Mouse (Mus musculus): Measurements from ENCODE around the gene Icam5. TPM values are rescaled to one million over a fixed set of nuclear protein-coding genes. Genes with fewer than 3 reads are reported as not detected.

Gene Icam5
- polyA plus RNA-seq, 1 experiment from 2014 or later: 0.21 TPM

DNA sequence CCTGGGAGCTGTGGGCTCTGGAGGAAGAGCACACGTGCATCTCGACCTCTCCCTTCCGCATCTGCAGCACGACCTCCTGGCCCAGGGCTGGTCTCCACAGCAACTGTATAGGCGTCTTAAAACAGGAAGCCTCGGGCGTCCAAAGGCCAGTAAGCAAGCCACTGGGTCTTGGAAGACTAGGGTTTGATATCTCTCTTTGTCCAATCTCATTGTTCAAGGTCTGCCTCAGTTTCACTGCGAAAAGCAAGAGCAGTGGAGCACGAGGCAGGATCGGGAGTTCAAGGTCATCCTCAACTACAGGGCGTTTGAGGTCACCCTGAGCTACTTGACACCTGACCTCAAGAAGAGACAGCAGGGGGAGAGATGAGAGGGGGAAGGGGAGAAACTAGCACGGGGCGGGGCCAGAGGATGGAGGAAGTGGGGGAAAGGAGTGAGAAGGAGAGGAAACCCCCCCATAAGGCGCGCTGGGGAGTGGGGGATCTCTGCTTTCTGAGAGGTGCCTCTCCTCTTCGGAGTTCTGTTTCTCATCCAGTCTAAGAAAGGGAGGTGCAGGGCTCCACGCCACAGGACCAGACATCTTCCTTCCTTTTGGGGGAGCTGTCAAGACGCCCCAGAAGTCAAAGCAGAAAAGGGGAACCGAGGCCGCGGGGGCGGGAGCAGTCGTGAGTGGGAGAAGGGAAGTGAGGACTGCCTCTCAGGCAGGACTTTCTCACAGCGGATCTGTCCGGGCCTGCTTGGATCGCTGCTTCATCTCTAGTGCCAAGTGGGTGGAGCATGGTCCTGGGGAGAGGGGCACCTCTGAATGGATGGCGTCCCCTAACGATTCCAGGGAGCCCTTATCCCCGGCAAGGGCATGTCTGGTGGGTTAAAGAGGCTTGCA lies 16.9 kb upstream of the Icam5 start:
- Histone ChIP-seq H3K9ac (peak overlapping the region; percentile 59), H3K4me2 (peak overlapping the region; percentile 68), H3K4me1 (replicated peaks) (peaks cover 59% of the 10 kb centered on the region), H3K9me3 (replicated peaks) (no peaks in the 10 kb centered on the region), H3K27ac (peak overlapping the region; percentile 67), H3K27me3 (peaks cover 49% of the 10 kb centered on the region), H3K4me3 (replicated peaks) (peak overlapping the region; percentile 56), H3K36me3 (no peaks in the 10 kb centered on the region; the same call in 1 of the 2 replicates)
- 2% methylated on average over 29 of the region's 29 CpGs for WGBS (ENCODE audit: insufficient replicate concordance)
- ATAC-seq (ENCODE audit: low read depth): peak; percentile 8; the same call in 1 of the 2 replicates
- DNase-seq: no peak

DNA sequence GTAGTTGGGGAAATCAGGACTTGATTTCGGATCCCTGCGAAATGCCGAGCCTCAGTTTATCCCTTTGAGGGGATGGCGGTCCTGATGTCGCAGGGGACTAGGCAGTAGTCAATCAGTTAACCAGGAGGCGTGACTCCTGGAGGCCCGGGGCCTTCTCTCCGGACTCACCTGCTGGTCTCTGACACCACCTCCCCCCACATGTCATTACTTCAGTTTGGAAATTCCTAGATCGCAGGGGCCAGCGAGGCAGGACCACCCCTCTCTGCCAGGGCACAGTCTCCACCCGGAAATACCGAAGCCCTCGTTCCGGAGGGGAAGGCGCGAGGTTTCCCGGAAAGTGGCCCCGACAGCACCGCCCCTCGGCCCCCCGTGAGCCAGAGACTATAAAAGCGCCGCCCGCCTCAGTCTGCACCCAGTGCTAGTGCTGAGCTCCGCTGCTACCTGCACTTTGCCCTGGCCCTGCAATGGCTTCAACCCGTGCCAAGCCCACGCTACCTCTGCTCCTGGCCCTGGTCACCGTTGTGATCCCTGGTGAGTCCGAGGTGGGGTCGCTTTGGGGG lies 16.2 kb upstream of the Icam5 start, which contains the start of gene Icam1:
Gene Icam1, plus strand, starts transcription at position 415 of the 560 bp plus-strand sequence.
- H3K36me3 ChIP-seq: no peaks in the 10 kb centered on the region; the same call in 1 of the 2 replicates
- H3K4me3 ChIP-seq (replicated peaks): peak within 1 kb of the TSS; percentile 56
- peaks cover 49% of the 10 kb centered on the region for H3K27me3 ChIP-seq
- H3K4me2 ChIP-seq: peak within 1 kb of the TSS; percentile 68
- H3K9me3 ChIP-seq (replicated peaks): no peaks in the 10 kb centered on the region
- ATAC-seq (ENCODE audit: low read depth) (peak; percentile 53), DNase-seq (no peak)
- under 1% methylated on average over 30 of the region's 30 CpGs for WGBS (ENCODE audit: insufficient replicate concordance)
- H3K9ac ChIP-seq: peak within 1 kb of the TSS; percentile 59
- H3K4me1 ChIP-seq (replicated peaks): peaks cover 55% of the 10 kb centered on the region
- peak within 1 kb of the TSS; percentile 67 for H3K27ac ChIP-seq

DNA sequence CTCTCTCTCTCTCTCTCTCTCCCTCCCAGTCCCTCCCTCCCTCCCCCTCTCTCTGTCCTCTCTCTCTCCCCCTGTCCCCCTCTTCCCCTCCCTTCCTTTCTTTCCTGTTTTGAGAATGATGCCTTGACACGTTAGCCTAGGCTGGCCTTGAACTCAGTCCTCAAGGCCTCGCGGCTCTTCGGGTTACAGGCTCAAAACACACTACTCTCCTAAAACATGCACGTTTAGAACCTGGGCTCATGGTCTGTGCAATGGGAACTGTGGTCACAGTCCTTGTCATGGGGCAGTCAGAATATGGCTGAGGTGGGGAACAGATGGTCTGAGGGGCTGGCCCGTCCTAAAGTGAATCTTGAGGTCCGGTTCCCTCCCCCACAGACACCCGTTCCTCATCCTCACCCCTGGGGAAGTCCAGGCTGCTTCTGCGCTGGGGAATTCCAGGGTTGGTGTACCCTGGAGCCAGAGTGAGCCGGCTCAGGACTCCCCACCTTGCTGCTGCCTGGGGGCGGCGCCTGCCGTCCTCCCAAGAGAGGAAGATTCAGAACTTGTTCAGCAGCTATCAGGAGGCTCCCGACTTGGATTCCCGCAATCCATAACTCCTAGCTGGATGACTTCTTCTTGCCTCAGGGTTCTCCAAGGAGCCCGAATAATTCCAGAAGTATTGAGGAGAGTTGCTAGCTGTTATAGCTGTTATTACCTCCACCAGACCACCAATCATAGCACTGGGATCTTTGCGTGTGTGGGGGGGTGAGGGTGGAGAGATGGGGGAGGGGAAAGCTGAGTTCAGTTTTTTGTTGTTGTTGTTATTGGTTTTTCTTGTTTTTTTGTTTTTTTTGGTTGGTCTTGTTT lies 15.3 kb upstream of the Icam5 start:
- no peak for DNase-seq
- Histone ChIP-seq H3K27ac (no peak overlapping the region; the same call in 1 of the 2 replicates), H3K9ac (peak overlapping the region; percentile 59), H3K36me3 (no peaks in the 10 kb centered on the region; the same call in 1 of the 2 replicates), H3K9me3 (replicated peaks) (no peaks in the 10 kb centered on the region), H3K27me3 (peaks cover 49% of the 10 kb centered on the region), H3K4me2 (peak overlapping the region; percentile 68), H3K4me3 (replicated peaks) (peak overlapping the region; percentile 56), H3K4me1 (replicated peaks) (peaks cover 51% of the 10 kb centered on the region)
- WGBS (ENCODE audit: insufficient replicate concordance): 5% methylated on average over 17 of the region's 17 CpGs
- peak; percentile 19; the same call in 1 of the 2 replicates for ATAC-seq (ENCODE audit: low read depth)

DNA sequence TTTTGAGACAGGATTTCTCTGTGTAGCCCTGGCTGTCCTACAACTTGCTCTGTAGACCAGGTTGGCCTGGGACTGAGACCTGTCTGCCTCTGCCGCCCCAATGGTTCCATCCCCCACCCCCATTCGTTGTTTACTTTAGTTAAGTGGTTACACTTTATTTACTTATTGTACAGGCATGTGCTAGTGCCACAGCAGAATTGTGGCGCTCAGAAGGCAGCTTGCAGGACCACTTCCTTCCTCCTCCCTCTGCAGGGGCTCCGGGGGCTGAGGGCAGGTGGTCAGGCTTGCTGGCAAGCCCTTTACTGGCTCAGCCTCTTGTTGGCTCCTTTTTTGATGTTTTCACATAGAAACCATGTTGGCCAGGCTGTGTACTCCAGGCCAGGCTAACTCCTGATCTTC lies 14.7 kb upstream of the Icam5 start:
- WGBS (ENCODE audit: insufficient replicate concordance): 22% methylated on average over 4 of the region's 4 CpGs
- Histone ChIP-seq H3K9ac (0 out of 2 replicates have a peak overlapping the region, but pooled peaks have one; percentile 26), H3K27ac (peak overlapping the region; percentile 34), H3K4me2 (peak overlapping the region; percentile 68), H3K9me3 (replicated peaks) (no peaks in the 10 kb centered on the region), H3K4me3 (replicated peaks) (peak overlapping the region; percentile 56), H3K4me1 (replicated peaks) (peaks cover 45% of the 10 kb centered on the region), H3K27me3 (peaks cover 49% of the 10 kb centered on the region), H3K36me3 (no peaks in the 10 kb centered on the region; the same call in 1 of the 2 replicates)
- no peak for DNase-seq
- ATAC-seq (ENCODE audit: low read depth): no peak

DNA sequence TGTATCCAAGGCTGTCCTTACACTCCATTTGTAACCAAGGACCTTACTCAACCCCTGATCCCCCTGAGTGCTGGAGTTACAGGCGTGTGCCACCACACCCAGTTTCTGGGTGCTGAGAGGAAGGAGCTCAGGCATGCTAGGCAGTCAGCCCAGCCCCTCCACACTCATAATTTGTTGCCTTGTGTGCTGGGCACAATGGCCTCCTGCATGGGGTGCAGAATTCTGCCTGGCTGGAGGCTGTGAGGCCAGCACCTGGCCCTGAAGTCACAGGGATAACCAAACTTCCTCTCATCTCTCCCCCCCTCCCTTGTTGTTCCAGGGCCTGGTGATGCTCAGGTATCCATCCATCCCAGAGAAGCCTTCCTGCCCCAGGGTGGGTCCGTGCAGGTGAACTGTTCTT lies 13.3 kb upstream of the Icam5 start:
- DNase-seq: no peak
- Histone ChIP-seq H3K9me3 (replicated peaks) (no peaks in the 10 kb centered on the region), H3K9ac (0 out of 2 replicates have a peak overlapping the region, but pooled peaks have one; percentile 3), H3K4me1 (replicated peaks) (peaks cover 37% of the 10 kb centered on the region), H3K4me2 (no peak overlapping the region), H3K4me3 (replicated peaks) (no peak overlapping the region), H3K27ac (no peak overlapping the region), H3K36me3 (no peaks in the 10 kb centered on the region; the same call in 1 of the 2 replicates), H3K27me3 (peaks cover 49% of the 10 kb centered on the region)
- no peak for ATAC-seq (ENCODE audit: low read depth)
- WGBS (ENCODE audit: insufficient replicate concordance): 57% methylated on average over 2 of the region's 2 CpGs

DNA sequence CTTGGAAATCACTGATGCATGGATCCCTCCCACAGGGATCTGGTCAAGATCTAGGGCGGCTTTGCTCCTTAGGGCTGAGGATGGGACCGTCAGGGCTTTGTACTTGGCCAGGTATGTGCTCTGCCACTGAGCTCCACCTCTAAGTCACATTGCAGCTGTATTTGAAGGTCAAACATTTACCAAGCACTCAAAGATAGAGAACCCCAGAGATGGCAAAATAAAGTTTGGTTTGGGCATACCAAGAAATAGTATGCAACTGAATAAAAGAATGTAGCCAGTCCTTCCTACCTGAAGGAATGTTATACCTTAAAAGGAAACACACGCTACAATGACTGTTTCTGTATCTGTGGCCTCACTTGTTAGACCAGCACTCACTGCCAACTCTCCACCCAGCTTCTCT lies 10.5 kb upstream of the Icam5 start:
- Histone ChIP-seq H3K4me3 (replicated peaks) (no peak overlapping the region), H3K4me2 (no peak overlapping the region), H3K27ac (no peak overlapping the region), H3K9ac (no peak overlapping the region), H3K9me3 (replicated peaks) (no peaks in the 10 kb centered on the region), H3K27me3 (peaks cover 23% of the 10 kb centered on the region), H3K36me3 (peaks cover 7% of the 10 kb centered on the region; the same call in 1 of the 2 replicates), H3K4me1 (replicated peaks) (peaks cover 22% of the 10 kb centered on the region)
- DNase-seq (no peak), ATAC-seq (ENCODE audit: low read depth) (no peak)
- WGBS (ENCODE audit: insufficient replicate concordance): 75% methylated on average over 3 of the region's 3 CpGs

DNA sequence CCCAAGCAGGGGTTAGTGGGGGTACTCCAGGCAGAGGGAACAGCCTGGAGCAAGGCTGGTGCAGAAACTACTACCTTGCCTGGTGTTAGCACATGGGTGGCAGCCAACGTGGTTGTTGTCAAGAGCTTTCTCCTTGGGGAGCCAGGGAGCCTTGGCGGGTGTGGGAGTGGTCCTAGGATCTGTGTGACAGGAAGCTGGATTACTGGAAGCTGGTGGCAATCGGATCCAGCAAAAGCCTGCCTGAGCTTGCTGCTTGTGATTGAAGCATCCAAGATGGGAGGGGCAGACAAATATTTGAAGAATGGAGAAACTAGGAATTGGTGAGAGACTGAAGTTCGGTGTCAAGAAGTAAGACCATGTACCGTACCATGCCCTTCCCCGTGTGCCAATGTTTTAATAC lies 9.6 kb upstream of the Icam5 start:
- H3K4me2 ChIP-seq: no peak overlapping the region
- H3K27ac ChIP-seq: no peak overlapping the region
- 70% methylated on average over 6 of the region's 6 CpGs for WGBS (ENCODE audit: insufficient replicate concordance)
- peaks cover 22% of the 10 kb centered on the region for H3K4me1 ChIP-seq (replicated peaks)
- peaks cover 13% of the 10 kb centered on the region for H3K27me3 ChIP-seq
- H3K36me3 ChIP-seq: peaks cover 10% of the 10 kb centered on the region; the same call in 1 of the 2 replicates
- ATAC-seq (ENCODE audit: low read depth) (no peak), DNase-seq (no peak)
- no peak overlapping the region for H3K4me3 ChIP-seq (replicated peaks)
- H3K9me3 ChIP-seq (replicated peaks): no peaks in the 10 kb centered on the region
- no peak overlapping the region for H3K9ac ChIP-seq

DNA sequence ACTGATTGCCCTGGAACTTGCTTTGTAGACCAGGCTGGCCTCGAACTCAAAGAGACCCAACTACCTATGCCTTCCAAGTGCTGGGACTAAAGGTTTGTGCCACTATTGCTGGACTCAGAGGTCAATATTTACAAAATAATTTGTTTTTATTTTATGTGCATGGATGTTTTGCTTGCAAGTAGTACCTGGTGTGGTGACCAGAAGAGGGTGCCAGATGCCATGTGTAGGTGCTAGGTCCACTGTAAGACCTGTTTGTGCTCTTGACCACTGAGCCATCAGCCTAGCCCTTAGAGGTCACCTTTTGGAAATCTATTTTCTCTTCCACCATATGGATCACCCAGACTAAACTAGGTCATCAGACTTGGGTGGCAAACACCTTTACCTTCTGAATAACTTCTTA lies 9.1 kb upstream of the Icam5 start:
- Histone ChIP-seq H3K4me2 (no peak overlapping the region), H3K9me3 (replicated peaks) (no peaks in the 10 kb centered on the region), H3K36me3 (peaks cover 14% of the 10 kb centered on the region; the same call in 1 of the 2 replicates), H3K4me3 (replicated peaks) (no peak overlapping the region), H3K27ac (no peak overlapping the region), H3K9ac (no peak overlapping the region), H3K27me3 (peaks cover 9% of the 10 kb centered on the region; the same call in 1 of the 2 replicates), H3K4me1 (replicated peaks) (peaks cover 22% of the 10 kb centered on the region)
- ATAC-seq (ENCODE audit: low read depth): no peak
- DNase-seq: no peak
- 55% methylated on average over 1 of the region's 1 CpGs for WGBS (ENCODE audit: insufficient replicate concordance)

DNA sequence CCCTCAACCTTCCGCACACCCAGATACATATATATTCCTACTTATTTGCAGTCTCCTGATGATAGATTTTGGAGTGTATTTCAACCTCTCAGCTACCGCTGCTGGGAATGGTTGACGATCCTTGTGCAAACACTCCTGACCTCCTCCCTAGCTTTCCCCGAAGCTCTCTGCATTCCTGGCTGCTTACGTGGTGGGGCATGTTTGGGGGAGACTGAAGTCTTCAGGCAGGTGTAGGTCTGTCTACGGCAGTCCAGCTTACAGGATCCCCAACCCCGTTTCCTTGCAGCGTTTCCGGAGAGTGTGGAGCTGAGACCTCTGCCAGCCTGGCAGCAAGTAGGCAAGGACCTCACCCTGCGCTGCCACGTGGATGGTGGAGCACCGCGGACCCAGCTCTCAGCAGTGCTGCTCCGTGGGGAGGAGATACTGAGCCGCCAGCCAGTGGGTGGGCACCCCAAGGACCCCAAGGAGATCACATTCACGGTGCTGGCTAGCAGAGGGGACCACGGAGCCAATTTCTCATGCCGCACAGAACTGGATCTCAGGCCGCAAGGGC lies 6.5 kb upstream of the Icam5 start:
- no peaks in the 10 kb centered on the region for H3K9me3 ChIP-seq (replicated peaks)
- H3K4me1 ChIP-seq (replicated peaks): peaks cover 40% of the 10 kb centered on the region
- no peaks in the 10 kb centered on the region for H3K27me3 ChIP-seq
- peaks cover 18% of the 10 kb centered on the region; the same call in 1 of the 2 replicates for H3K36me3 ChIP-seq
- ATAC-seq (ENCODE audit: low read depth) (no peak), DNase-seq (no peak)
- H3K9ac ChIP-seq: no peak overlapping the region
- H3K27ac ChIP-seq: peak overlapping the region; percentile 40; the same call in 1 of the 2 replicates
- H3K4me3 ChIP-seq (replicated peaks): no peak overlapping the region
- no peak overlapping the region for H3K4me2 ChIP-seq
- 81% methylated on average over 19 of the region's 19 CpGs for WGBS (ENCODE audit: insufficient replicate concordance)

DNA sequence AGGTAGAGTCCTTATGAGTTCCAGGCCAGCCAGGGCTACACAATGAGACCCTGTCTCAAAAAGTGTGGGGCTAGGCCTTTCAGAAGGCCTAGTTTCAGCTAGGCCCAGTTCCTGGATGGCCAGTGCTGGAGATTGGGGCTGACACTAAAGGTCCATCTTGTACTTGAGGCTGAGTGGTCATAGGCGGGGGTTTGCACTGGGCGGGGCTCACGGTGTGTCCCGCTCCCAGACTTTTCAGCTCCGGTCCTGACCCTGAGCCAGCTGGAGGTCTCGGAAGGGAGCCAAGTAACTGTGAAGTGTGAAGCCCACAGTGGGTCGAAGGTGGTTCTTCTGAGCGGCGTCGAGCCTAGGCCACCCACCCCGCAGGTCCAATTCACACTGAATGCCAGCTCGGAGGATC lies 5.0 kb upstream of the Icam5 start:
- 84% methylated on average over 12 of the region's 12 CpGs for WGBS (ENCODE audit: insufficient replicate concordance)
- Histone ChIP-seq H3K4me3 (replicated peaks) (no peak overlapping the region), H3K9ac (0 out of 2 replicates have a peak overlapping the region, but pooled peaks have one; percentile 39), H3K4me2 (no peak overlapping the region), H3K36me3 (peaks cover 18% of the 10 kb centered on the region; the same call in 1 of the 2 replicates), H3K4me1 (replicated peaks) (peaks cover 51% of the 10 kb centered on the region), H3K27ac (peak overlapping the region; percentile 98), H3K27me3 (peaks cover 3% of the 10 kb centered on the region), H3K9me3 (replicated peaks) (no peaks in the 10 kb centered on the region)
- DNase-seq (no peak), ATAC-seq (ENCODE audit: low read depth) (no peak)

Data from liver, embryonic 13.5 days (tissue).